Mouse (Mus musculus): ENCODE measurements around the gene Kctd8.
"Not testable (repeated sequence)": the region's sequence is repeated elsewhere in the genome, so short reads cannot be mapped to it uniquely, and the experiment has no call there.

DNA sequence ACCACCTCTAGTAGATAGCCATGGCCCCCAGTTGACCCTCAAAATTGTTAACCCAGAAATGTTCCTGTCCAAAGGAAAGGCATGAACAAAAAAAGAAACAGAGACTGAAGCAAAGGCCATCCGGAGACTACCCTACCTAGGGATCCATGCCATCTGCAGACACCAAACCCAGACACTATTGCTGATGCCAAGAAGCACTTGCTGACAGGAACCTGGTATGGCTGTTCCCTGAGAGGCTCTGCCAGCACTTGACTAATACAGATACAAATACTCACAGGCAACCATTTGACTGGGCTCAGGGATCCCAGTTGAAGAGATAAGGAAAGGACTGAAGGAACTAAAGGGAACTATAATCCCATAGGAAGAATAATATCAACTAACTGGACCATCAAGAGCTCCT, 109.8 kb downstream of the Kctd8 start:
- TF ChIP-seq MAX (IDR thresholded peaks at IDR 0.05; ENCODE audit: low read depth); POLR2A (IDR thresholded peaks at IDR 0.05; ENCODE audit: insufficient read length, low read depth); USF1 (IDR thresholded peaks at IDR 0.05; ENCODE audit: low read depth); MYOG (IDR thresholded peaks at IDR 0.05; ENCODE audit: control insufficient read depth in 1 of 3, insufficient read depth in 1 of 3, insufficient read length in 2 of 3, low read depth in 2 of 3); E2F4 (IDR thresholded peaks at IDR 0.05; ENCODE audit: insufficient read depth); CEBPB (IDR thresholded peaks at IDR 0.05; ENCODE audit: insufficient read depth, poor library complexity, severe bottlenecking): not testable (repeated sequence)
